Mouse (Mus musculus) cerebellum, adult 2 months (tissue): Measurements from ENCODE around the gene Psmd13.

Source experiments
- CTCF ChIP-seq: fragments of 200-500 bp; IDR thresholded peaks from 2 replicates; pipeline ENCODE4 v1.5.1; 2011; ENCODE audit warnings: low read depth, mild to moderate bottlenecking, control low read depth, low read length, moderate library complexity, borderline replicate concordance; ENCODE audit not compliant: insufficient read depth
- POLR2A ChIP-seq: fragments of 200-500 bp; IDR thresholded peaks from 2 replicates; pipeline ENCODE4 v1.6.1; 2011; ENCODE audit warnings: low read length, control low read depth, borderline replicate concordance; ENCODE audit not compliant: insufficient read depth

DNA sequence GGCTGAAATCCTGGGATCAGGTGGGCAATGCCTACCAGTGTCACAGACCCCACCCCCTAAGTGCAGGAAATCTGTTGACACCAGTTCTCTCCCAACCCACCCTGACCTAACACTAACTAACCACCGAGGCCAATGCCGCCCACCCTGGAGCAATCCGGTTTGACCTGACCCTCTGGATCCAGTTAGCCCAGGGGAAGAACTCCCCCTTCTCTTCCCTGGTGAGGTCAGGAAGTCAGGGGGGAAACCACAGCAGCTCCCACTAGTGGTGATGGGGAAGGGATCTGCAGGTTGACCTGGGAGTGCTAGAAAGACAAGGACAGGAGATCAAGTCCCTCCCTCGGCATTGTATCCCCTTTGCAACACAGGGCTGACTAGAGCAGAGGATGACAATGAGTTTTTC is 36.1 kb upstream of the Psmd13 start:
- TF ChIP-seq POLR2A (no peak), CTCF (no peak)
